Mouse (Mus musculus) MEL (cell line): ENCODE measurements around the gene Cspg5. TPM values are rescaled to one million over a fixed set of nuclear protein-coding genes. Genes with fewer than 3 reads are reported as not detected.
A peak's percentile ranks its signal among the peaks of the same experiment; 100 is the strongest.

Source experiments
- DNase-seq: peaks from one replicate; pipeline ENCODE4 v3.0.0; 2011; ENCODE audit warnings: low read depth, low spot score
- H3K27ac ChIP-seq: 2 replicates; pipeline ENCODE4 v1.5.1; 2012; ENCODE audit warnings: low read depth, mild to moderate bottlenecking, control low read depth, low read length, moderate library complexity; ENCODE audit not compliant: control insufficient read depth
- H3K27me3 ChIP-seq, 2 experiments: fragments of 150-350 bp in 1 of 2; sonication (generic) in 1 of 2; 2 replicates each; pipeline ENCODE4 v1.6.1; 2012; ENCODE audit warnings: low read length in 2 of 2, mild to moderate bottlenecking in 2 of 2, improper control_type of control experiment in 1 of 2, moderate library complexity in 1 of 2; ENCODE audit not compliant: insufficient read depth in 2 of 2, control insufficient read depth in 1 of 2
- H3K36me3 ChIP-seq, 2 experiments: 2 replicates each; pipeline ENCODE4 v1.6.1; 2012 to 2014; ENCODE audit warnings: low read length in 2 of 2, improper control_type of control experiment in 1 of 2, inconsistent platforms in 1 of 2, mild to moderate bottlenecking in 1 of 2; ENCODE audit not compliant: insufficient read depth in 2 of 2, control insufficient read depth in 1 of 2
- H3K4me1 ChIP-seq, 2 experiments: fragments of 150-350 bp in 1 of 2; sonication (generic) in 1 of 2; 2 replicates each; pipeline ENCODE4 v1.6.1; 2012; ENCODE audit warnings: low read length in 2 of 2, improper control_type of control experiment in 1 of 2, mild to moderate bottlenecking in 1 of 2; ENCODE audit not compliant: insufficient read depth in 2 of 2, control insufficient read depth in 1 of 2
- H3K4me3 ChIP-seq, 2 experiments: fragments of 150-350 bp in 1 of 2; sonication (generic) in 1 of 2; 2 replicates each; pipeline ENCODE4 v1.5.1; 2012; ENCODE audit warnings: low read depth in 2 of 2, low read length in 2 of 2, mild to moderate bottlenecking in 2 of 2, moderate library complexity in 2 of 2, control low read depth in 1 of 2, improper control_type of control experiment in 1 of 2; ENCODE audit not compliant: control insufficient read depth in 1 of 2, insufficient read depth in 1 of 2
- H3K79me2 ChIP-seq: 2 replicates; pipeline ENCODE4 v1.6.1; 2012; ENCODE audit warnings: mild to moderate bottlenecking, low read length, moderate library complexity; ENCODE audit not compliant: control insufficient read depth, poor library complexity, insufficient read depth
- H3K9ac ChIP-seq: 2 replicates; pipeline ENCODE4 v1.6.1; 2012; ENCODE audit warnings: low read depth, mild to moderate bottlenecking, control low read depth, low read length, moderate library complexity; ENCODE audit not compliant: control insufficient read depth, poor library complexity, severe bottlenecking
- H3K9me3 ChIP-seq: fragments of 150-350 bp; sonication (generic); replicated peaks from 2 replicates; pipeline ENCODE4 v1.6.1; 2012; ENCODE audit warnings: mild to moderate bottlenecking, low read length, improper control_type of control experiment, moderate library complexity; ENCODE audit not compliant: insufficient read depth
- CHD1 ChIP-seq: IDR thresholded peaks from 2 replicates; pipeline ENCODE4 v1.6.1; 2012; ENCODE audit warnings: low read depth, mild to moderate bottlenecking, inconsistent platforms, low read length, improper control_type of control experiment
- CHD2 ChIP-seq: IDR thresholded peaks from 2 replicates; pipeline ENCODE4 v1.6.1; 2011; ENCODE audit warnings: low read length, improper control_type of control experiment
- CTCF ChIP-seq, 3 experiments: IDR thresholded peaks in 2 of 3; conservative IDR thresholded peaks in 1 of 3; 2 replicates each; pipeline ENCODE4 v1.5.1; 2011 to 2012; ENCODE audit warnings: low read length in 3 of 3, low read depth in 2 of 3, mild to moderate bottlenecking in 2 of 3, improper control_type of control experiment in 1 of 3, inconsistent platforms in 1 of 3, mixed read lengths in 1 of 3, moderate library complexity in 1 of 3; ENCODE audit not compliant: control insufficient read depth in 1 of 3, insufficient read depth in 1 of 3, poor library complexity in 1 of 3, severe bottlenecking in 1 of 3
- E2F4 ChIP-seq: IDR thresholded peaks from 2 replicates; pipeline ENCODE4 v1.6.1; 2011; ENCODE audit warnings: low read depth, low read length, improper control_type of control experiment, borderline replicate concordance
- ELF1 ChIP-seq: IDR thresholded peaks from 2 replicates; pipeline ENCODE4 v1.6.1; 2014; ENCODE audit warnings: low read depth, mild to moderate bottlenecking, inconsistent platforms, low read length, improper control_type of control experiment, moderate library complexity
- EP300 ChIP-seq, 2 experiments: IDR thresholded peaks; 2 replicates each; pipeline ENCODE4 v1.6.1; 2011; ENCODE audit warnings: improper control_type of control experiment in 2 of 2, low read length in 2 of 2, low read depth in 1 of 2, mild to moderate bottlenecking in 1 of 2
- ETS1 ChIP-seq: IDR thresholded peaks from 2 replicates; pipeline ENCODE4 v1.6.1; 2012; ENCODE audit warnings: low read depth, mild to moderate bottlenecking, inconsistent platforms, low read length, improper control_type of control experiment, moderate library complexity
- GABPA ChIP-seq: IDR thresholded peaks from 2 replicates; pipeline ENCODE4 v1.6.1; 2012; ENCODE audit warnings: low read depth, mild to moderate bottlenecking, inconsistent platforms, low read length, improper control_type of control experiment, moderate library complexity
- GATA1 ChIP-seq: IDR thresholded peaks from 2 replicates; pipeline ENCODE4 v1.6.1; 2011; ENCODE audit warnings: low read depth, low read length, improper control_type of control experiment
- HCFC1 ChIP-seq: IDR thresholded peaks from 2 replicates; pipeline ENCODE4 v1.6.1; 2012; ENCODE audit warnings: low read depth, mild to moderate bottlenecking, inconsistent platforms, low read length, improper control_type of control experiment, moderate library complexity
- MYB ChIP-seq: IDR thresholded peaks from 2 replicates; pipeline ENCODE4 v1.6.1; 2011; ENCODE audit warnings: mild to moderate bottlenecking, low read depth, low read length, improper control_type of control experiment
- POLR2A ChIP-seq, 2 experiments: IDR thresholded peaks; 2 replicates each; pipeline ENCODE4 v1.6.1; 2011 to 2012; ENCODE audit warnings: low read length in 2 of 2, mild to moderate bottlenecking in 2 of 2, control low read depth in 1 of 2, improper control_type of control experiment in 1 of 2, low read depth in 1 of 2, moderate library complexity in 1 of 2; ENCODE audit not compliant: control insufficient read depth in 1 of 2, insufficient read depth in 1 of 2, poor library complexity in 1 of 2
- POLR2AphosphoS2 ChIP-seq: IDR thresholded peaks from 2 replicates; pipeline ENCODE4 v1.6.1; 2011; ENCODE audit warnings: low read length, improper control_type of control experiment
- POLR2AphosphoS5 ChIP-seq: IDR thresholded peaks from 2 replicates; pipeline ENCODE4 v1.6.1; 2012; ENCODE audit warnings: low read depth, borderline replicate concordance, mild to moderate bottlenecking, inconsistent platforms, low read length, moderate library complexity, mixed read lengths
- RAD21 ChIP-seq: IDR thresholded peaks from 2 replicates; pipeline ENCODE4 v1.6.1; 2011; ENCODE audit warnings: mild to moderate bottlenecking, low read depth, low read length, improper control_type of control experiment
- RCOR1 ChIP-seq: IDR thresholded peaks from 2 replicates; pipeline ENCODE4 v1.6.1; 2012; ENCODE audit warnings: low read depth, mild to moderate bottlenecking, inconsistent platforms, low read length, improper control_type of control experiment
- SIN3A ChIP-seq: IDR thresholded peaks from 2 replicates; pipeline ENCODE4 v1.6.1; 2012; ENCODE audit warnings: low read length, improper control_type of control experiment, inconsistent platforms
- SMC3 ChIP-seq: IDR thresholded peaks from 2 replicates; pipeline ENCODE4 v1.6.1; 2011; ENCODE audit warnings: low read depth, low read length, improper control_type of control experiment
- TAL1 ChIP-seq: IDR thresholded peaks from 2 replicates; pipeline ENCODE4 v1.6.1; 2012; ENCODE audit warnings: mild to moderate bottlenecking, inconsistent platforms, low read length, moderate library complexity, mixed read lengths
- TBP ChIP-seq: IDR thresholded peaks from 2 replicates; pipeline ENCODE4 v1.8.0; 2011; ENCODE audit warnings: low read depth, low read length, improper control_type of control experiment
- TCF12 ChIP-seq: IDR thresholded peaks from 2 replicates; pipeline ENCODE4 v1.6.1; 2014; ENCODE audit warnings: low read depth, mild to moderate bottlenecking, inconsistent platforms, low read length, improper control_type of control experiment, moderate library complexity
- ZC3H11A ChIP-seq: IDR thresholded peaks from 2 replicates; pipeline ENCODE4 v1.6.1; 2012; ENCODE audit warnings: low read depth, mild to moderate bottlenecking, inconsistent platforms, low read length, improper control_type of control experiment
- ZKSCAN1 ChIP-seq: IDR thresholded peaks from 2 replicates; pipeline ENCODE4 v1.6.1; 2012; ENCODE audit warnings: low read depth, mild to moderate bottlenecking, inconsistent platforms, low read length, improper control_type of control experiment, moderate library complexity
- ZMIZ1 ChIP-seq: IDR thresholded peaks from 2 replicates; pipeline ENCODE4 v1.6.1; 2012; ENCODE audit warnings: low read depth, mild to moderate bottlenecking, inconsistent platforms, low read length, improper control_type of control experiment, moderate library complexity
- ZNF384 ChIP-seq: IDR thresholded peaks from 2 replicates; pipeline ENCODE4 v1.6.1; 2012; ENCODE audit warnings: low read depth, mild to moderate bottlenecking, inconsistent platforms, low read length, improper control_type of control experiment
- polyA plus RNA-seq, 2 experiments: library from polyadenylated mRNA; stranded (reverse) in 1 of 2; unstranded in 1 of 2; fragments of >175 nt in 1 of 2; fragments of >200 nt in 1 of 2; gene quantifications; 2 replicates each; pipeline versions ENCODE4 v1.2.1 to v1.2.4; 2012; ENCODE audit warnings: low replicate concordance in 2 of 2, low read depth in 1 of 2; ENCODE audit not compliant: insufficient read length in 2 of 2, insufficient read depth in 1 of 2, missing spikeins in 1 of 2
- total RNA-seq: library from RNA; depleted of rRNA; stranded (reverse); fragments of 300-350 nt; gene quantifications from 2 replicates; pipeline ENCODE4 v1.2.3, GENCODE M21; 2012

Cspg5 gene
- total and polyA plus RNA-seq, 3 experiments = 0.65 to 1.0 TPM; not detected in 1

- DNase-seq = no peak
- Histone ChIP-seq H3K27ac (no peak overlapping the region), H3K36me3 (no peaks in the 10 kb centered on the region), H3K9me3 (no peaks in the 10 kb centered on the region), H3K9ac (no peak overlapping the region), H3K4me1 (no peaks in the 10 kb centered on the region; a peak in 1 of 4 replicates), H3K79me2 (no peaks in the 10 kb centered on the region), H3K4me3 (no peak overlapping the region), H3K27me3 (no peaks in the 10 kb centered on the region)
- TF ChIP-seq TCF12 (no peak), SMC3 (no peak)
Observed at GRCm38 (mm10) chr9:110293873-110294415, 50.4 kb downstream of the Cspg5 start.

- no peak for DNase-seq
- H3K9ac ChIP-seq = no peak overlapping the region
- H3K27ac ChIP-seq = no peak overlapping the region
- no peaks in the 10 kb centered on the region for H3K27me3 ChIP-seq
- no peak overlapping the region for H3K4me3 ChIP-seq
- no peaks in the 10 kb centered on the region for H3K36me3 ChIP-seq
- no peaks in the 10 kb centered on the region; a peak in 1 of 4 replicates for H3K4me1 ChIP-seq
- H3K9me3 ChIP-seq = no peaks in the 10 kb centered on the region
- TF ChIP-seq SIN3A (no peak), POLR2A (IDR thresholded peaks at IDR 0.05; ENCODE audit: control insufficient read depth in 1 of 2, insufficient read depth in 1 of 2, low read depth in 1 of 2, low read length in 2 of 2, poor library complexity in 1 of 2) (no peak), E2F4 (no peak), HCFC1 (no peak), CTCF (IDR thresholded peaks at IDR 0.05 in 2 of 3, conservative IDR thresholded peaks at IDR 0.05 in 1 of 3; ENCODE audit: control insufficient read depth in 1 of 3, insufficient read depth in 1 of 3, low read depth in 2 of 3, low read length in 3 of 3, poor library complexity in 1 of 3, severe bottlenecking in 1 of 3) (no peak), ZMIZ1 (no peak), GATA1 (no peak), POLR2AphosphoS5 (no peak), TAL1 (no peak), ZNF384 (no peak)
- H3K79me2 ChIP-seq = no peaks in the 10 kb centered on the region
Observed at GRCm38 (mm10) chr9:110294786-110295185, 51.2 kb downstream of the Cspg5 start.

GRCm38 (mm10) chr9:110296867-110297627 lies 53.5 kb downstream of the Cspg5 start:
- Histone ChIP-seq H3K9ac (peak overlapping the region; percentile 37), H3K4me1 (no peaks in the 10 kb centered on the region; a peak in 1 of 4 replicates), H3K9me3 (no peaks in the 10 kb centered on the region), H3K27me3 (no peaks in the 10 kb centered on the region), H3K36me3 (no peaks in the 10 kb centered on the region), H3K79me2 (no peaks in the 10 kb centered on the region), H3K4me3 (no peak overlapping the region), H3K27ac (no peak overlapping the region)
- peak; percentile 91 for DNase-seq
- no peak for TF ChIP-seq RCOR1
- TF ChIP-seq EP300 (IDR thresholded peaks at IDR 0.05; ENCODE audit: low read depth in 1 of 2, low read length in 2 of 2) = no peak
- no peak for TF ChIP-seq MYB
- no peak for TF ChIP-seq TCF12
- no peak for TF ChIP-seq ELF1
- no peak for TF ChIP-seq ZMIZ1
- peak; percentile 93 for TF ChIP-seq SMC3
- TF ChIP-seq POLR2AphosphoS2 = no peak
- TF ChIP-seq CHD1 = no peak
- peak; percentile 87 to 97 (median 95); a peak in 5 of 6 replicates for TF ChIP-seq CTCF (IDR thresholded peaks at IDR 0.05 in 2 of 3, conservative IDR thresholded peaks at IDR 0.05 in 1 of 3; ENCODE audit: control insufficient read depth in 1 of 3, insufficient read depth in 1 of 3, low read depth in 2 of 3, low read length in 3 of 3, poor library complexity in 1 of 3, severe bottlenecking in 1 of 3)
- peak; percentile 46; the same call in 1 of the 2 replicates for TF ChIP-seq ZNF384
- TF ChIP-seq CHD2 = no peak
- peak; percentile 94 for TF ChIP-seq ZC3H11A
- TF ChIP-seq TBP = no peak
- TF ChIP-seq GABPA = no peak
- TF ChIP-seq ETS1 = no peak
- TF ChIP-seq RAD21 = peak; percentile 98
- no peak for TF ChIP-seq ZKSCAN1
- TF ChIP-seq POLR2A (IDR thresholded peaks at IDR 0.05; ENCODE audit: control insufficient read depth in 1 of 2, insufficient read depth in 1 of 2, low read depth in 1 of 2, low read length in 2 of 2, poor library complexity in 1 of 2) = no peak
